Mouse (Mus musculus): ENCODE results near the gene Flot1.
"Not testable (repeated sequence)": the region's sequence is repeated elsewhere in the genome, so short reads cannot be mapped to it uniquely, and the experiment has no call there.

The Flot1 gene

DNA sequence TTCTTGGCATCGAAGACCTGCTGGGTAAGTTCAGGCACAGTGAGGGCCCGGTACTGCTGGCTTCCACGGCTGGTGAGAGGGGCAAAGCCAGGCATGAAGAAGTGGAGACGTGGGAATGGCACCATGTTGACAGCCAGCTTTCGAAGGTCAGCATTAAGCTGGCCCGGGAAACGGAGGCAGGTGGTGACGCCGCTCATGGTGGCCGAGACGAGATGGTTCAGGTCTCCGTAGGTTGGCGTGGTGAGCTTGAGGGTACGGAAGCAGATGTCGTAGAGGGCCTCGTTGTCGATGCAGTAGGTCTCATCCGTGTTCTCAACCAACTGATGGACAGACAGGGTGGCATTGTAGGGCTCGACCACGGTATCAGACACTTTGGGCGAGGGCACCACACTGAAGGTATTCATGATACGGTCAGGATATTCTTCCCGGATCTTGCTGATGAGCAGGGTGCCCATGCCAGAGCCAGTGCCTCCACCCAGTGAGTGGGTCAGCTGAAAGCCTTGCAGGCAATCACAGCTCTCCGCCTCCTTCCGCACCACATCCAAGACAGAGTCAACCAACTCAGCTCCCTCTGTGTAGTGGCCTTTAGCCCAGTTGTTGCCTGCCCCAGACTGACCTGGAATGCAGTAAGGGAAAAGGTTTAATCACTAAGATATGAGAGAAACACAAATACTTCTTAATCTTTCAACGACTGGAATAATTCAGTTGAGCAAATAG is 12.6 kb downstream of the Flot1 start:
- DNase-seq (ENCODE audit: extremely low read depth, low read depth): no peak

DNA sequence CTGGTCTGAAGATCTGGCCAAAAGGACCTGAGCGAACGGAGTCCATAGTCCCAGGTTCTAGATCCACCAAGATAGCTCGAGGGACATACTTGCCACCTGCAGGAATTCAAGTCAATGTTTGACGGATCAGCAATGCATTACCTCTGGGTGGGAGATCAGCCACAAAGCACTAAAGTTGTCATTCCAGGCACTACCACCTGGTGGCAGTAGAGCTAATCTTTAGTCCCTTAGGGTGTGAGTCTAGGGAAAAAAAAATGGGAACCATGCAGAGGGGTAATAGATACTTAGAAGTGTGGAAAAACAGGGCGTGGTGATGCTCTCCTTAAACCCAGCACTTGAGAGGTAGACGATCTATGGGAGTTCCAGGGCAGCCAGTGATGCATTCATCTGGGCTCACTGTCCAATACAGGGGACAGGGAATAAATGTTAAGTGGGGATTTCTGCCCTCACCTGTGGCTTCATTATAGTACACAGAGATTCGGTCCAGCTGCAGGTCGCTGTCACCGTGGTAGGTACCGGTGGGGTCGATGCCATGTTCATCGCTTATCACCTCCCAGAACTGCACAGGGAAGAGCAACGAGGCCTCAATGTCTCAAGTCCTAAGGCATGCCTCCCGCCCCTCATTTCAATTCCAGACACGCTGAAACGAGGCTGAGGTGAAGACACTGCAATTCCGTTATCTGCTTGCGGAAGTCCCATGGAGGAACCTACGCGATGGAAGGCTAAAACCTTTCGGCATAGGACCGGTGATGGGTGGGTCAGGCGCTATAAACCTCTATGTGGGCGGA is 13.3 kb downstream of the Flot1 start:
- DNase-seq (ENCODE audit: extremely low read depth, low read depth): no peak

DNA sequence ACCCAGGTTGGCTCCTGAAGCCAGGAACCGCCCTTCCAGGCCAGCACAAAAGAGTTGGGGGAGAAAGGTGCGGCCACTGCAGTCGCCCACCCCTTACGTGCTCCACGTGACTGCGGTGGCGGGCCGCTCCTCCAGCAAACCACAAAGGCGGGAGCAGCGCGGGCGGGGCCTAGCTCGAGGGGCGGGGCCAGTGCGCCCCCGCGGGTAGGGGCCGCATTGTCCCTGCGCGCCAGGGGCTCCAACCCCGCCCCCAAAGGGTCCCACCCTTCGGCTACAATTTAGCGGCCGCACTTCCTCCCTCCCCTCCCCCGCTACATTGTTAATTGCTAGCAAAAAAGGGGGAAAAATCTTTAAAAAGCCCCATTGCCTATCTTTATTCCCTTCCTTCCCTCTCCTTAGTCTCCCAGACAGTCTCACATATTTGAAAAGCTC is 14.0 kb downstream of the Flot1 start:
- no peak for DNase-seq (ENCODE audit: extremely low read depth, low read depth)

GRCm38 (mm10) chr17:35837487-35837886 is 14.5 kb downstream of the Flot1 start:
- DNase-seq (ENCODE audit: extremely low read depth, low read depth): no peak

DNA sequence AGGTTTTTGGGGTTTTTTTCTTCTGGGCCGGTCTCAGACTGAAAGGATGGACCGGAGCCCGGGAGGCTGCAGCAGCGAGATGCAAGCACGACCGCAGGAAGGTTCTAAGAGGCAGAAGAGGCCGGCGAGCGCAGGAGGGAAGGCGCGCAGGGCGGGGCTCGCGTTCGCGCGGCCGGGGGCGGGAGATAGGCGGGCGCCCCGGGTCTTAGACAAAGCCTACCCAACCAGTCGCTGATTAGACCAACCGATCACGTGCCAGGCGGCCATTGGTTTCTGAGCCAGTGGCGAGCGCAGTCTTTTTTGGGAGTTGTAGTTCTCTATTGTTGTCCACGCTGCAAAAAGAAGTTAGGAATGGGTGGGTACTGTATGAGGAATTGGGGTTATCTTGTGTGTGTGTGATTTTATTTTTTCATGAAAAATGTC is 15.1 kb downstream of the Flot1 start, which contains the start of gene Tubb5:
Gene Tubb5 (minus strand): TSS at position 185 of the 423 bp plus-strand sequence.
- peak; percentile 98 for DNase-seq (ENCODE audit: extremely low read depth, low read depth)

- DNase-seq (ENCODE audit: extremely low read depth, low read depth): no peak
Measured at GRCm38 (mm10) chr17:35838570-35838969, 15.5 kb downstream of the Flot1 start.

- DNase-seq (ENCODE audit: extremely low read depth, low read depth): not testable (repeated sequence)
Measured at GRCm38 (mm10) chr17:35839002-35839401, 16.0 kb downstream of the Flot1 start.

GRCm38 (mm10) chr17:35840561-35840960 is 17.5 kb downstream of the Flot1 start:
- no peak for DNase-seq (ENCODE audit: extremely low read depth, low read depth)

GRCm38 (mm10) chr17:35841076-35841950 is 18.3 kb downstream of the Flot1 start, which contains the start of gene Mdc1:
Gene Mdc1 (plus strand): TSS chr17:35841515.
- peak; percentile 99 for DNase-seq (ENCODE audit: extremely low read depth, low read depth)

GRCm38 (mm10) chr17:35842006-35842405 is 19.0 kb downstream of the Flot1 start:
- no peak for DNase-seq (ENCODE audit: extremely low read depth, low read depth)

DNA sequence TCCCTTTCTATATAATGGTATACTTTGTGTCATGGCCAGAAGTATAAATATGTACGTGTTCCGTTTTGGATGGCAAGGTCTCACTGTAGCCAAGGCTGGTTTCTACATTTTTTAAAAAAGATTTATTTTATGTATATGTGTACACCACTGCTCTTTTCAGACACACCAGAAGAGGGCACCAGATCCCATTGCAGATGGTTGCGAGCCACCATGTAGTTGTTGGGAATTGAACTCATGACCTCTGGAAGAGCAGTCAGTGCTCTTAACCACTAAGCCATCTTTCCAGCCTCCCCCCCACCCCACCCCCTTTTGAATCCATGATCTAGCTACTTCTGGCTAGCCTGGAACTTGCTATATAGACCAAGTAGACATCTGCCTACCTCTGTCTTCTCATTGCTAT is 20.5 kb downstream of the Flot1 start:
- no peak for DNase-seq (ENCODE audit: extremely low read depth, low read depth)

DNA sequence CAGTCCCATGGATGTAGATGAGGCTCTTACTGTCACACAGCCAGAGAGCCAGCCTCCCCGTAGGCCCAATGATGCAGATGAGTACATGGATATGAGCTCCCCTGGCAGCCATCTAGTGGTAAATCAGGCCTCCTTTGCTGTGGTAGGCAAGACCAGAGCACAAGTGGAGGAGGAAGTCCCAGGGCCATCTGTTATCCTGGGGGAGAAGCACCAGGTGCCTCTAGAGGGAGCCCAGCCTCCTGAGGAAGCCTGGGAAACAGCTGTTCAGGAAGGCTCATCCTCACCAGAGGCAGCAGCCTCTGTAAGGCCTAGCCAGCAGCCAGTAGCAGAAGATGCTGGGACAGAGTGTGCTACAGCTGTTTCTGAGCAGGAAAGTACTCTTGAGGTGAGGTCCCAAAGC is 25.1 kb downstream of the Flot1 start:
- DNase-seq (ENCODE audit: extremely low read depth, low read depth): no peak

DNA sequence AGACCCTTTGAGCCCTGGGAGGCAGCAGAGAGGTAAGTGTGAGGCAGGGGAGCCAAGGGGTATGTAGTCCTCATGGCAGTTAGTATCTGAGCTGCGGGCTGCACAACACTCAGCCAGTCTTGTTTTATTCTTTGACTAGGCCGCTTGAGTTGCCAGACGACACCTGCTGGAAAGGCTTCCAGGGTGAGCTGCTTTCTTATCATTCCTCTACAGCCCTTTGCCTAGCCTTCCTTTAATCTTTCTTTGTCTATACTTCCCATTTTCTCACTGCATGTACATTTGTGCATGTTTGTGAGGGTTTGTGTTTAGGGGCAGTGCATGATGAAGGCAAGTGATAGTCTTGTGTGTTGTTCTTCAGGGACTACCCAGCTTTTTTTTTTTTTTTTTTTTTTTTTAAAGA is 27.9 kb downstream of the Flot1 start:
- DNase-seq (ENCODE audit: extremely low read depth, low read depth): peak; percentile 94

DNA sequence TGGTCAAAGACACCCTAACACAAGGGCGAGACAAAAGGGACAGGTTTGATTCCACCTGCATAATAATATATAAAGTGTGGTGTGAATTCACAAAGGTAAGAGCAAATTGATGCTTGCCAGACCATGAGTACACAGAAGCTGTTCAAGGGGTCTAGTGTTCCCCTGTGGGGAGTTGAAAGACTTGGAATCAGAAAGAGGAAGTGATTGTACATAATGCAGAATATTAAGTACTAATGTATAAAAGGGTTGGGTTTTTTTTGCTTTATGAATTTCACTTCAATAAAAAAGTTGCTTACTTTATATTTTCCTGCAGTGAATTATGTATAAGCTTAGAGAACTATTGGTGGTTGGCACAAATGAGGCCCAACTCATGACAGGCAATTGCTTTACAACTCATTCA is 36.3 kb downstream of the Flot1 start:
- no peak for DNase-seq (ENCODE audit: extremely low read depth, low read depth)

DNA sequence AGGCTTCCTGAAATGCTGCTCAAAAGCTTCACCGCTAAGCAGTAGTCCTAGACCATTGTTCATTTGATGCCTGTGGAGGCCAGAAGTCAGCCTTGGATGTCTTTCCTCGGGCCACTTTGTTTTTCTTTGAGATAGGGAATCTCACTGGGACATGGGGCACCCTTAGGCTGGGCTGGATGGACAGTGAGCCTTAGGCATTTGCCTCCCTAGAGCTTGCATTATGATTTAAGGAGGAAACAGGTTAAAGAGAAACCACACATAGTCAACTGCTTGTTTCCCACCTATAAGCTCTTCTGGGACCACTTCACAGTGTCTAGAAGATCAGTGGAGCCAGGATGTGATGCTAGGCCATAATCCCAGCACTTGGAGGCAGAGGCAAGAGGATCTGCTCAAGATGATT is 36.8 kb downstream of the Flot1 start:
- no peak for DNase-seq (ENCODE audit: extremely low read depth, low read depth)

- no peak for DNase-seq (ENCODE audit: extremely low read depth, low read depth)
Measured at GRCm38 (mm10) chr17:35860831-35861197, 37.8 kb downstream of the Flot1 start.

- DNase-seq (ENCODE audit: extremely low read depth, low read depth): peak; percentile 85
Measured at GRCm38 (mm10) chr17:35861198-35861857, 38.3 kb downstream of the Flot1 start, which contains the start of gene Nrm. Gene Nrm (plus strand): TSS chr17:35861318.

- no peak for DNase-seq (ENCODE audit: extremely low read depth, low read depth)
Measured at GRCm38 (mm10) chr17:35864832-35865353, 41.9 kb downstream of the Flot1 start.

DNA sequence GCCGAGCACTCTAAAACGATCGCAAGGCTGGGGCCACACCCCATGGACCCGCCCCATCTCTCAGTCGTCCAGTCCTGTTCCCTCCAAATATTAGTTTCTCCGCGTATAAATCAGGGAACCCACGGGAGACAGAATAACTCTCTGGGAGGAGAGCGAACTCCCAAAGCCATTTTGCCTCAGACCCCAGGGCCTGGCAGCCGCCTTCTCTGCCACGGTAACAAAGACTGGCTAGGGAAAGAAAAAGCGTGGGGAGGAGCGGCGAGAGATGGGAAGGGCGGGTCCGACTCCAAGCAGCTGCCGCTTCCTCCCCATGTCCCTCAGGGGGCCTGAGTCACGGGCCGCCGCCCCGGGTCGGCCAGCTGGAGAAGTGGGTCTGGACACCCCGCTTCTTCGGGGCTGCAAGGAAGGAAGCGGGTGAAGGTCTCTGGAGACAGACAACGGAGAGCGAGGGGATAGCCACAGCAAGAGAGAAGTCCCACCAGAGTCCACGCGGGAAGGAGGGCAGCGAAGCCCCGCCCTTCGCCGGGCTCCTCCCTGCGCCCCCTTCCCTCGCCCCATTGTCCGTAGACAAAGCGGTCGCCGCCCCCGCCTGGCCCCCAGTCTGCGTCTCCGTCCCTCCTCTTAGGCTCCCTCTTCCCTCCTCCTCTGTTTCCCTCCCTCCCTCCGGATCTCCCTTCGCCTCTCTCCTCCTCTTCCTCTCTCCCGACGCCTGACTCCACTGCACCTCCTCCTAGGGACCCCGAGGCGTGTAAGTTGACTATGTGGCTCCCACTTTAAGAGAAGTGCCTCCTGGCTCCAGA is 42.7 kb downstream of the Flot1 start, which contains the start of gene Ppp1r18:
Gene Ppp1r18 (plus strand): TSS at position 113 of the 800 bp plus-strand sequence.
- no peak for DNase-seq (ENCODE audit: extremely low read depth, low read depth)
